Mouse (Mus musculus) erythroblast, embryonic 14.5 days (primary cell): Measurements from ENCODE around the gene Fank1.

ENCODE experiments used
- GATA1 ChIP-seq: IDR thresholded peaks from 2 replicates; pipeline ENCODE4 v1.6.1; 2012; ENCODE audit warnings: low read length, inconsistent platforms, mixed read lengths
- TAL1 ChIP-seq: IDR thresholded peaks from 3 replicates; pipeline ENCODE4 v1.6.1; 2012; ENCODE audit warnings: low read length, inconsistent platforms, mixed read lengths

DNA sequence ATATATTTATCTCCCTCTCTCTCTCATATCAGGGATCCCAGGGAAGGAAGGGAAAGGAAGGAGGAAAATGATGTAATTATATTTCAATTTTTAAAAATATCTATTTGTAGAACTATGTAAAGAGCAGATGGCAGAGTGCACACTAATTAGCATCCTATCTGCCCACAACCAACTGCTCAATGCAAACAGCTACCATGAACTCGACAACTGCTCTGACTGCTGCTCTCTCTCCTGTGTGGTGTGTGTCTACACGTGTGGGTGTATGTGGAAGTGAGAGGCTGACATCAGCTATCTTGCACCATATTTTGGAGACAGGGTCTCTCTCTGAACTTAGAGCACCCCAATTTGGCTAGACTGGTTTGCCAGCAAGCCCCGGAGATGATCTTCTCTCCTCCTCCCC, 135.2 kb downstream of the Fank1 start:
- no peak for TF ChIP-seq TAL1
- no peak for TF ChIP-seq GATA1
